In genomic region chr8:79362430-79362829, GRCm38 (mm10) we compare ENCODE assay signal across 17 mouse cellular contexts. TPM values are rescaled to one million over a fixed set of nuclear protein-coding genes. Genes with fewer than 3 reads are reported as not detected.
A peak's percentile ranks its signal among the peaks of the same experiment; 100 is the strongest.
DNase-seq lines count a peak whose midpoint lies in the region; ATAC-seq lines count a peak whose summit lies in the region.
"Had no signal": no experiment of that assay in that cellular context is flagged by ENCODE, and none has a peak within 500 bp of the region (broad histone marks: within the 10 kb centered on the region; RNA-seq: fewer than 3 reads in every experiment).

No protein-coding gene starts in this region.

- WGBS in kidney, embryonic 15.5 days: 64% methylated on average over 2 of the region's 2 CpGs
- 4% methylated on average over 2 of the region's 2 CpGs for WGBS in liver, embryonic 15.5 days (ENCODE audit: insufficient replicate concordance)
- 41% methylated on average over 2 of the region's 2 CpGs for whole genome bisulfite sequencing in stomach, embryonic 16.5 days

- H3K4me2 ChIP-seq in kidney, embryonic 15.5 days: no peak overlapping the region
- H3K4me2 ChIP-seq in liver, embryonic 15.5 days: no peak overlapping the region
- H3K4me2 ChIP-seq in stomach, embryonic 16.5 days (ENCODE audit: low read depth, low read length): no peak overlapping the region
- H3K4me2 ChIP-seq: embryonic facial prominence, embryonic 13.5 days; heart, embryonic 13.5 days; hindbrain, embryonic 14.5 days; lung, embryonic 15.5 days; midbrain, embryonic 12.5 days had no signal

- peaks cover 30% of the 10 kb centered on the region for H3K36me3 ChIP-seq in kidney, embryonic 15.5 days
- no peaks in the 10 kb centered on the region for H3K36me3 ChIP-seq in liver, embryonic 15.5 days (replicated peaks)
- 0 out of 2 replicates have a peak, but pooled peaks cover 6% of the 10 kb centered on the region for H3K36me3 ChIP-seq in stomach, embryonic 16.5 days (ENCODE audit: control insufficient read depth, insufficient read depth, low read length)
- H3K36me3 ChIP-seq: lung, embryonic 15.5 days had no signal

- peaks cover 37% of the 10 kb centered on the region for H3K4me1 ChIP-seq in kidney, embryonic 15.5 days
- H3K4me1 ChIP-seq in liver, embryonic 15.5 days (replicated peaks): peaks cover 16% of the 10 kb centered on the region
- peaks cover 22% of the 10 kb centered on the region for H3K4me1 ChIP-seq in stomach, embryonic 16.5 days (ENCODE audit: control insufficient read depth, insufficient read depth, low read length)

- intact Hi-C loops in left cerebral cortex, postnatal 10 days (cut with DNase I): no loop called here

- peak overlapping the region; percentile 48; the same call in 1 of the 2 replicates for H3K27ac ChIP-seq in kidney, embryonic 15.5 days
- no peak overlapping the region for H3K27ac ChIP-seq in liver, embryonic 15.5 days (replicated peaks)
- peak overlapping the region; percentile 66 for H3K27ac ChIP-seq in stomach, embryonic 16.5 days (ENCODE audit: low read length)
- H3K27ac ChIP-seq: heart, embryonic 13.5 days; hindbrain, embryonic 14.5 days; lung, embryonic 15.5 days; midbrain, embryonic 12.5 days had no signal

- no peak for ATAC-seq in kidney, embryonic 15.5 days (replicated peaks; ENCODE audit: low FRiP score)
- ATAC-seq in hematopoietic stem cell, adult 5-6 weeks (replicated peaks in 1 of 2; ENCODE audit: insufficient read depth in 1 of 2, low FRiP score in 2 of 2, low TSS enrichment in 1 of 2, low read depth in 1 of 2, poor library complexity in 2 of 2, severe bottlenecking in 2 of 2): peak; percentile 84 to 85
- peak; percentile 22; the same call in 1 of the 2 replicates for ATAC-seq in liver, embryonic 15.5 days (ENCODE audit: insufficient read depth)
- no peak for ATAC-seq in stomach, embryonic 16.5 days (ENCODE audit: insufficient read depth, low FRiP score)
- ATAC-seq: forebrain, embryonic 14.5 days had no signal

- no peak overlapping the region for H3K9ac ChIP-seq in kidney, embryonic 15.5 days
- H3K9ac ChIP-seq in liver, embryonic 15.5 days: no peak overlapping the region
- H3K9ac ChIP-seq in stomach, embryonic 16.5 days (ENCODE audit: low read length): no peak overlapping the region
- H3K9ac ChIP-seq: embryonic facial prominence, embryonic 13.5 days; heart, embryonic 13.5 days; hindbrain, embryonic 14.5 days; lung, embryonic 15.5 days; midbrain, embryonic 12.5 days had no signal

- H3K27me3 ChIP-seq in kidney, embryonic 15.5 days: no peaks in the 10 kb centered on the region
- H3K27me3 ChIP-seq in liver, embryonic 15.5 days: no peaks in the 10 kb centered on the region
- H3K27me3 ChIP-seq in stomach, embryonic 16.5 days (ENCODE audit: control insufficient read depth, insufficient read depth, low read length): no peaks in the 10 kb centered on the region
- H3K27me3 ChIP-seq: embryonic facial prominence, embryonic 13.5 days; heart, embryonic 13.5 days; lung, embryonic 15.5 days; midbrain, embryonic 12.5 days had no signal

- no peaks in the 10 kb centered on the region for H3K9me3 ChIP-seq in kidney, embryonic 15.5 days (replicated peaks)
- H3K9me3 ChIP-seq in liver, embryonic 15.5 days (replicated peaks): no peaks in the 10 kb centered on the region
- no peaks in the 10 kb centered on the region for H3K9me3 ChIP-seq in stomach, embryonic 16.5 days (replicated peaks; ENCODE audit: control insufficient read depth, low read length)
- H3K9me3 ChIP-seq: embryonic facial prominence, embryonic 13.5 days; heart, embryonic 13.5 days; lung, embryonic 15.5 days; midbrain, embryonic 12.5 days had no signal

- no peak for DNase-seq in kidney, postnatal 10 days
- no peak for DNase-seq in layer of hippocampus, postnatal 10 days (ENCODE audit: low spot score in 2 of 2)
- no peak for DNase-seq in left cerebral cortex, postnatal 10 days (ENCODE audit: extremely low spot score in 1 of 2, low spot score in 2 of 2)
- DNase-seq: cerebellum, adult 8-10 months; kidney, postnatal 25 days; spleen, adult 18-20 months; thymus, adult 2 months had no signal

- no peak overlapping the region for H3K4me3 ChIP-seq in kidney, embryonic 15.5 days (replicated peaks)
- H3K4me3 ChIP-seq in liver, embryonic 15.5 days (replicated peaks): no peak overlapping the region
- no peak overlapping the region for H3K4me3 ChIP-seq in stomach, embryonic 16.5 days (replicated peaks; ENCODE audit: low read length)
- H3K4me3 ChIP-seq: embryonic facial prominence, embryonic 13.5 days; heart, embryonic 13.5 days; lung, embryonic 15.5 days; midbrain, embryonic 12.5 days had no signal

RNA-seq across cellular contexts. Expression of gene Smad1, which starts 36.9 kb away (rescaled TPM):
- 40.0 and 41.0 TPM in 2 replicates for polyA plus RNA-seq in kidney, embryonic 15.5 days (2015; fragmentation: Nextera tagmentation; extraction: Ambion mirVana)
- total RNA-seq in hematopoietic stem cell, adult 5-6 weeks (2017): 27.1 and 32.6 TPM in 2 replicates
- 6.1 and 6.4 TPM in 2 replicates for polyA plus RNA-seq in liver, embryonic 15.5 days (2015; fragmentation: Nextera tagmentation; extraction: Ambion mirVana)
- polyA plus RNA-seq in stomach, embryonic 16.5 days (2015; fragmentation: Nextera tagmentation; extraction: Ambion mirVana): 33.0 and 37.4 TPM in 2 replicates
- total RNA-seq in layer of hippocampus, postnatal 10 days (2021): 10 to 100 TPM; 29.0 to 33.2 TPM
- total RNA-seq in left cerebral cortex, postnatal 10 days (2021): 10 to 100 TPM; 37.5 TPM

Comparison
In these comparisons a context has a peak if more than half of its experiments do, and no peak if none do; other contexts are left out.
1. ATAC-seq: peak in hematopoietic stem cell, adult 5-6 weeks (2 of 2) and liver, embryonic 15.5 days (single experiment); none in kidney, embryonic 15.5 days (single experiment) and stomach, embryonic 16.5 days (single experiment).